Mouse (Mus musculus) cortical plate, adult 2 months (tissue): ENCODE data around the gene Jpt1. TPM values are rescaled to one million over a fixed set of nuclear protein-coding genes. Genes with fewer than 3 reads are reported as not detected.
"Not testable (repeated sequence)": the region's sequence is repeated elsewhere in the genome, so short reads cannot be mapped to it uniquely, and the experiment has no call there.

Experiments
- H3K27ac ChIP-seq: fragments of 200-500 bp; 2 replicates; pipeline ENCODE4 v1.5.1; 2012; ENCODE audit warnings: low read length, control low read depth, inconsistent platforms; ENCODE audit not compliant: insufficient read depth
- H3K4me1 ChIP-seq: fragments of 200-500 bp; 2 replicates; pipeline ENCODE4 v1.6.1; 2011; ENCODE audit warnings: low read length; ENCODE audit not compliant: control insufficient read depth, insufficient read depth
- H3K4me3 ChIP-seq: fragments of 200-500 bp; 2 replicates; pipeline ENCODE4 v1.5.1; 2011; ENCODE audit warnings: mild to moderate bottlenecking, low read length, control low read depth; ENCODE audit not compliant: insufficient read depth
- CTCF ChIP-seq: fragments of 200-500 bp; IDR thresholded peaks from 2 replicates; pipeline ENCODE4 v1.5.1; 2011; ENCODE audit warnings: mild to moderate bottlenecking, control low read depth, low read length; ENCODE audit not compliant: insufficient read depth; ENCODE audit errors: extremely low read depth
- POLR2A ChIP-seq: fragments of 200-500 bp; IDR thresholded peaks from 2 replicates; pipeline ENCODE4 v1.6.1; 2011; ENCODE audit warnings: mild to moderate bottlenecking, low read length, control low read depth; ENCODE audit not compliant: insufficient read depth; ENCODE audit errors: extremely low read depth
- polyA plus RNA-seq: library from polyadenylated mRNA; depleted of rRNA; stranded (reverse); fragments of >200 nt; gene quantifications from 2 replicates; pipeline ENCODE4 v1.2.3, GENCODE M21; 2012; rRNA removed

Gene Jpt1
- polyA plus RNA-seq, 1 experiment = 211 TPM

DNA sequence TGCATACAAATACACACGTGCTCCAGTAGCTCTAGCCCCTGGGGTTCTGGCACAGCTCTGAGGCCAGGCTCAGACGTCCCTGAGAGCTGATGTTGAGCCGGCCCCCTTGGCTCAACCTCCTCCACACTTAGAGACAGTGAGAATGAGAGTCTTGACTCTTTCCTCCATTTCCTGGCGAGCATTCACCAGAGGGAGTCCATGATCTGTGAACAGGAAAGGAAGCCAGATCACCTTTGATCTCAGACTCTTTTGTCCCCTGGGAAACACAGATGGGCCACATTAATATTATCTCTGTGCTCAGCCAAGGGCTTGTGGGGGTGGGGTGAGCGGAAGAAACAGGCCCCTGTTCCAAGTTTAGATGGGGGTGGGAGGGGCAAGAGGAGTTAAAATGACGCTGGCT, 56.8 kb downstream of the Jpt1 start:
- Histone ChIP-seq H3K4me3 (no peak overlapping the region), H3K4me1 (no peaks in the 10 kb centered on the region), H3K27ac (no peak overlapping the region)
- no peak for TF ChIP-seq POLR2A
- no peak for TF ChIP-seq CTCF

DNA sequence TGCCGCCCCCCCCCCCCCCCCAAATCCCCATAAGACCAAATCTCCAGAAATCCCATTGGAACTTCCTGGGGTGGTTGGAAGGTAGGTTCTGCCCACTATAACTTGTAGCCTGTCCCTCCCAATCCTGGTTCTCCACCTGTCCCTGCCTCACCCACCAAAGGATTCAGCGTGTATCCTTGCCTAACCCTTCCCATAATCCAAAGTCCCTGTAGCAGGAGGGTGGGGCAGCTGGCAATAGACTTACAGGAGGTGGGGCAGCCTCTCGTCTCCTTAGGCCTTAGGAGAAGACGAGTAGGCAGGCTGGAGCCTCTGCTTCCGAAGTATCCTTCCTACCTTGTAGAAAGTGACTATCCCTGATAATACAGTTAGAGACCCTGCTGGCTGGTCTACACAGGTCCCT, 58.0 kb downstream of the Jpt1 start:
- H3K4me1 ChIP-seq = no peaks in the 10 kb centered on the region
- no peak overlapping the region for H3K4me3 ChIP-seq
- no peak for TF ChIP-seq CTCF
- TF ChIP-seq POLR2A = no peak
- H3K27ac ChIP-seq = no peak overlapping the region

DNA sequence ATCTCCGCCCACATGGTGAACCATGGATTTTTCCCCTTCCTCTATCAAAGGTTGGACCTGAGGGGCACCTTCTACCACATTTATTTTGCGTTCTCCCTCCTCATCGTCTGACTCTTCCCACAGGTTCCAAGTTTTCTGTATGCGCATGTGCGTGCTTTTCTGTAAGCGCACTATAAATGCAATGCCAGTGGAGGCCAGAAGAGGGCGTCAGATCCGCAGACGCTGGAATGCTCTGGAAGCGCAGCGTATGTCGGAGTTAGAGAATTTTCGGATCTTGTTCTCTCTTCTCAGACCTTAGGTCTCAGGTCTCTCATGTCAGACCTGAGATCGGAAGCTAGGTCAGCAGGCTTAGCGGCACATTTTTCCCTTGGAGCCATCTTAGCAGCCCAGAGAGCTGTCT, 58.6 kb downstream of the Jpt1 start:
- TF ChIP-seq CTCF (no peak), POLR2A (no peak)
- no peak overlapping the region for H3K4me3 ChIP-seq
- H3K4me1 ChIP-seq = no peaks in the 10 kb centered on the region
- H3K27ac ChIP-seq = no peak overlapping the region

DNA sequence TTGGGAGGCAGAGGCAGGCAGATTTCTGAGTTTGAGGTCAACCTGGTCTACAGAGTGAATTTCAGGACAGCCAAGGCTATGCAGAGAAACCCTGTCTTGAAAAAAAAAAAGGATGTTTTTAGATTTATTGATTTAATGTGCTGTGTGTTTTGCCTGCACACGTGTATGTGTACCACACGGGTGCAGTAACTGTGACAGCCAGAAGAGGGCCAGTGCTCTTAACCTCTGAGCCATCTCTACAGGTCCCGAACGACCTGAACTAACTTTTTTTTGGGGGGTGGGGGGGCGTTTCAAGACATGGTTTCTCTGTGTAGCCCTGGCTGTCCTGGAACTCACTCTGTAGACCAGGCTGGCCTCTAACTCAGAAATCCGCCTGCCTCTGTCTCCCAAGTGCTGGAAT, 59.4 kb downstream of the Jpt1 start:
- not testable (repeated sequence) for H3K4me3 ChIP-seq, H3K4me1 ChIP-seq, H3K27ac ChIP-seq

DNA sequence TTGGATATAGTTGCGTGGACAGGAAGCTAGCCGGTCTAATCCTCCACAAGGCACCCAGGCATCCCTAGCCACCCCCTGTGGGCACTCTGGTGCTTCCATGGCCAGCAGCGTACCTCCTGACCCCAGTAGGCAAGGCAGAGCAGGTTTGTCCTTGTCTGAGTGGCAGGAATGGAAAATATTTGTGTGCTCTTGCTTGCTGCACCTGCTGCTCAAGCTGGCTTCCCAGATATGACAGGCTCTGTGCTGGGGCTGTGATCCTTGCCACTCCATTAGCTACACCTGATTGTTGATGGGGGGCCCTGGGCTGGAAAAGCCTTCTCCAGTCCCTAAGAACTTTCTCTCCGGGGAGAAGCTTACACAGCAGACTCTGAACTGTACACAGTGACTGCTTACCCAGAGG, 60.9 kb downstream of the Jpt1 start:
- no peak overlapping the region for H3K27ac ChIP-seq
- H3K4me3 ChIP-seq = no peak overlapping the region
- H3K4me1 ChIP-seq = no peaks in the 10 kb centered on the region
- no peak for TF ChIP-seq CTCF
- TF ChIP-seq POLR2A = no peak

DNA sequence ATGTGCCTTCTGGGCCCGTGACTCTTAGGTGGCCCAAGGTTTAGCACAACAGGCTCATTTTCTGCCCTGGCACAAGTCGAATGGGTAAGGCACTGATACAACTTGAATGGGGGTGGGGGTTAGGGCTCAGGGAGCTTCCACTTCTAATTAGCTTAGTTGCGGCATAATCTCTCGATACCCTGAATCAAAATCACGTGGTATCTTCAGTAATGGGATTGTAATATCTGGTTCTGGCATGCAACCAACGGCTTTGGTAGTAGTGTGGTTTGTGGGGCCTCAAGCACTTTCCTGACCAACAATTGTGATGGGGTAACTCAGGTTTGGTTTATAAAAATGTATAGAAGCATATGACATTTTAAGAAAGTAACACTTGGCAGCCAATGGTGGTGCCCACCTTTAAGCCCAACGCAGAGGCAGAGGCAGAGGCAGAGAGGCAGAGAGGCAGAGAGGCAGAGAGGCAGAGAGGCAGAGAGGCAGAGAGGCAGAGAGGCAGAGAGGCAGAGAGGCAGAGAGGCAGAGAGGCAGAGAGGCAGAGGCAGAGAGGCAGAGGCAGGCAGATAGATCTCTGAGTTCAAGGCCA, 61.8 kb downstream of the Jpt1 start:
- Histone ChIP-seq H3K4me1 (no peaks in the 10 kb centered on the region), H3K27ac (no peak overlapping the region), H3K4me3 (no peak overlapping the region)
- TF ChIP-seq POLR2A (no peak), CTCF (no peak)

DNA sequence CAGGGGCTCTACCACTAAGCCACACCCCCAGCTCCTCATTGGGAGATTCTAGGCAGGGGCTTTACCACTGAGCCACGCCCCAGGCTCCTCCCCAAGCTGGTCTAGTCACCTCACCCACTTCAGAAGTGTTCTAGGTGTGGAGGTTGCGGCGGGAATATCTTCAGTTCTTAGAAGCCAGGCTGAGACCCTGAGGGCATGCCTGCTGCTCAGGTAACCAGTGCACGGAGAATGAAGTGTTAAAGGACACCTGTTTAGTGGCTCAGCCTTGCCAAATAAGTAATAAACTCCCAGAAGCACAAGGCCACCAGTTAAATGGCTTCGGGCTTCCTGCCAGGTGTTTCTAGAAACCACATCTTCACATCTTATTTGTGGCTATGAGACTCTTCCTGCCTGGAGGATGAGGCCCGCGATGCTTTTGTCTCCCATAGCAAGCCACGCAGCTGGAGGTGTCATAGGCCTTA, 62.4 kb downstream of the Jpt1 start:
- Histone ChIP-seq H3K4me1 (no peaks in the 10 kb centered on the region), H3K4me3 (no peak overlapping the region)
- no peak for TF ChIP-seq CTCF
- TF ChIP-seq POLR2A = no peak

DNA sequence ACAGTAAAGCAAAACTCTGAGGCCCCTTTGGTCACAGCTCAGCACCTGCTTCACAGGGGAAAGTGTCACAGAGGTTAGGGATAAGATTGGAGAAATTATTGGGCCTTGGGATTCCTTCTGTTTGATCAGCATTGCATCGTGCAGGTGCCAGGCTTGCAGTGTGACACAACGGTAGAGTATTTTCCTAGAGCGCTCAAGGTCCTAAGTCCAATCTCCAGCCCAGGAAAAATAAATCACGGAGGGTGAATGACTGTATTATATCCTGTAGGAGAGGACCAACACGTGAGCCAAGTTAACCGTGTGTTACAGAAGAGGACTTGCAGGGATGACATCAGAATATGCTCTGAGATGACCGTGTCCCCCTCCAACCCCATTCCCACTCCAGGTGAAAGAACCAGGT, 64.0 kb downstream of the Jpt1 start:
- TF ChIP-seq CTCF (no peak), POLR2A (no peak)
- Histone ChIP-seq H3K4me1 (no peaks in the 10 kb centered on the region), H3K27ac (no peak overlapping the region), H3K4me3 (no peak overlapping the region)

More for the DNA sequence above, 62.4 kb downstream of the Jpt1 start:
- no peak overlapping the region for H3K27ac ChIP-seq

DNA sequence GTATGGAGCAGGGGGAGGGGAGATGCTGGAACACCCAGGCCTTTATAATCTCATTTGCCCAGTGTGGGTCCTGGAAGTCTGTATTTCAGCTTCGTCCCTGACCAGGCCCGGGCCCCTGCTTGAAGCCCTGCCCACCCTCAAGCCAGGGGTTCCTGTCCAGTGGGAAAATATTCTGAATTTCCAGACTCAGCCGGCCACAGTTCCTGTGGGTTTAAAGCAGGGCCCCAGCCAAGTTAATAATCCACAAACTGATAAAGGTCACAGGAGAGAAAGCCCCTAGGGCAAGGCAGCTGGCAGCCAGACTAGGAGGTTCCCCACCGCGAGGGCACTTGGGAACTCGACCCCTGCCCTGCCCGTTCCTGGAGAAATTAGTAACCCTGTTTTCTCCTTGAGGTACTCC, 65.2 kb downstream of the Jpt1 start:
- Histone ChIP-seq H3K4me3 (no peak overlapping the region), H3K4me1 (no peaks in the 10 kb centered on the region), H3K27ac (no peak overlapping the region)
- no peak for TF ChIP-seq POLR2A
- TF ChIP-seq CTCF = no peak

DNA sequence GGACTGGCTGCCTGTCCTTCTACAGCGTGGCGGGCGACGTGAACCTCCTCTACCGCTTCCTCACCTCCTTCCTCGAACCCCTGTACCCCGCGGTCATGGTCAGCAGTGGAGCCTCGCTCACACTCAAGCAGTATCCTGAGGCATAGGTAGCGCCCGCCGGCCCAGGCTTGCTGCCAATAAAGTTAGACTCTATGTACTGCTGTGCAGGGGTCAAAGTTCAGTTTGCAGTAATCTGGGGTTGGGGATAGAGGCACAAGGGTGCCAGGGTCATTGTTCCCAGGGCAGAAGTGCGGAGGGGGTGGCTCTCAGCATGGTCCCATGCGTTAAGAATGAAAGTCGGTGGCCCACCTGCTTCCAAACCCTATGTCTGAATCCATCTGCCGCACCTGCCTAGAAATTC, 66.1 kb downstream of the Jpt1 start:
- H3K27ac ChIP-seq = no peak overlapping the region
- TF ChIP-seq POLR2A (no peak), CTCF (no peak)

More for the DNA sequence above, 66.1 kb downstream of the Jpt1 start:
- H3K4me1 ChIP-seq = no peaks in the 10 kb centered on the region
- H3K4me3 ChIP-seq = no peak overlapping the region

Other genes starting within 250 kb of the Jpt1 start
- gene Grin2c, start 247.1 kb downstream of the Jpt1 start, polyA plus RNA-seq = 35.8 and 37.4 TPM in 2 replicates
- 32.6 and 33.4 TPM in 2 replicates for gene Fdxr, start 237.3 kb downstream of the Jpt1 start, polyA plus RNA-seq
- 14.0 and 15.3 TPM in 2 replicates for gene Fads6, start 216.7 kb downstream of the Jpt1 start, polyA plus RNA-seq
- 2.2 and 3.4 TPM in 2 replicates for gene Otop2, start 207.2 kb downstream of the Jpt1 start, polyA plus RNA-seq
- 0.40 and 0.44 TPM in 2 replicates for gene Ush1g, start 192.3 kb downstream of the Jpt1 start, polyA plus RNA-seq
- 0.06 TPM in 1 of 2 replicates, not detected in the other for gene Otop3, start 179.7 kb downstream of the Jpt1 start, polyA plus RNA-seq
- gene Hid1, start 146.6 kb downstream of the Jpt1 start, polyA plus RNA-seq = 102 and 103 TPM in 2 replicates
- gene Cdr2l, start 132.5 kb downstream of the Jpt1 start, polyA plus RNA-seq = 20.6 and 21.5 TPM in 2 replicates
- 121 and 124 TPM in 2 replicates for gene Mrpl58, start 110.6 kb downstream of the Jpt1 start, polyA plus RNA-seq
- gene Atp5h, start 94.4 kb downstream of the Jpt1 start, polyA plus RNA-seq = 720 and 722 TPM in 2 replicates
- 75.0 and 81.1 TPM in 2 replicates for gene Kctd2, start 94.3 kb downstream of the Jpt1 start, polyA plus RNA-seq
- gene Trim80, start 73.8 kb downstream of the Jpt1 start, polyA plus RNA-seq = not detected in 2 replicates
- not detected in 2 replicates for gene Slc16a5, start 51.9 kb downstream of the Jpt1 start, polyA plus RNA-seq
- gene Armc7, start 38.7 kb downstream of the Jpt1 start, polyA plus RNA-seq = 8.7 and 11.7 TPM in 2 replicates
- gene Nt5c, start 22.5 kb downstream of the Jpt1 start, polyA plus RNA-seq = 85.5 and 85.8 TPM in 2 replicates
- 329 and 331 TPM in 2 replicates for gene Sumo2, start 21.9 kb upstream of the Jpt1 start, polyA plus RNA-seq
- gene Nup85, start 50.0 kb upstream of the Jpt1 start, polyA plus RNA-seq = 70.6 and 70.8 TPM in 2 replicates
- gene Mrps7, start 89.5 kb upstream of the Jpt1 start, polyA plus RNA-seq = 46.6 and 50.5 TPM in 2 replicates
- gene Gga3, start 89.7 kb upstream of the Jpt1 start, polyA plus RNA-seq = 55.4 and 56.5 TPM in 2 replicates
- gene Mif4gd, start 98.6 kb upstream of the Jpt1 start, polyA plus RNA-seq = 37.2 and 39.7 TPM in 2 replicates
- gene Slc25a19, start 113.9 kb upstream of the Jpt1 start, polyA plus RNA-seq = 88.3 and 91.8 TPM in 2 replicates
- 106 and 110 TPM in 2 replicates for gene Grb2, start 194.2 kb upstream of the Jpt1 start, polyA plus RNA-seq